ENCODE assay signal across 25 mouse cellular contexts in genomic region chr13:27996557-27996956, GRCm38 (mm10). TPM values are rescaled to one million over a fixed set of nuclear protein-coding genes. Genes with fewer than 3 reads are reported as not detected.
DNase-seq lines count a peak whose midpoint lies in the region; ATAC-seq and TF ChIP-seq lines count a peak whose summit lies in the region.
"Not testable (repeated sequence)": the region's sequence is repeated elsewhere in the genome, so short reads cannot be mapped to it uniquely, and the experiment has no call there.
"Had no signal": no experiment of that assay in that cellular context is flagged by ENCODE, and none has a peak within 500 bp of the region (broad histone marks: within the 10 kb centered on the region; RNA-seq: fewer than 3 reads in every experiment).

No protein-coding gene starts in this region.

- 73% methylated on average over 3 of the region's 3 CpGs for WGBS in intestine, embryonic 16.5 days
- 34% methylated on average over 3 of the region's 3 CpGs for WGBS in kidney, postnatal 0 days
- 25% methylated on average over 3 of the region's 3 CpGs for WGBS in liver, adult 2 months
- WGBS in lung, postnatal 0 days: 30% methylated on average over 3 of the region's 3 CpGs
- WGBS in stomach, embryonic 16.5 days: 57% methylated on average over 3 of the region's 3 CpGs

- H3K9me3 ChIP-seq in intestine, embryonic 16.5 days (ENCODE audit: control insufficient read depth, low read length); kidney, postnatal 0 days (replicated peaks; ENCODE audit: low read length); lung, postnatal 0 days (ENCODE audit: low read length); stomach, embryonic 16.5 days (replicated peaks; ENCODE audit: control insufficient read depth, low read length): not testable (repeated sequence)

- in situ Hi-C loops in Patski (cut with MboI; ENCODE audit: low pct_unique_long_range_greater_than_20kb): not testable (repeated sequence)

- not testable (repeated sequence) for H3K36me3 ChIP-seq in intestine, embryonic 16.5 days (ENCODE audit: control insufficient read depth, insufficient read depth, low read length); kidney, postnatal 0 days (ENCODE audit: insufficient read depth, low read length); liver, adult 2 months (ENCODE audit: control insufficient read depth, insufficient read depth, low read length); lung, postnatal 0 days (ENCODE audit: insufficient read depth, low read length); stomach, embryonic 16.5 days (ENCODE audit: control insufficient read depth, insufficient read depth, low read length)

- H3K79me2 ChIP-seq in liver, adult 2 months (ENCODE audit: control insufficient read depth, insufficient read depth, low read length): not testable (repeated sequence)

- not testable (repeated sequence) for H3K4me2 ChIP-seq in intestine, embryonic 16.5 days (ENCODE audit: low read depth, low read length); kidney, postnatal 0 days (ENCODE audit: low read length); lung, postnatal 0 days (replicated peaks; ENCODE audit: low read depth, low read length); stomach, embryonic 16.5 days (ENCODE audit: low read depth, low read length)

- TF ChIP-seq EP300 in lung, postnatal 0 days (IDR thresholded peaks at IDR 0.05): 0 out of 2 replicates have a peak, but pooled peaks have one; percentile 38

- H3K27me3 ChIP-seq in Patski; intestine, embryonic 16.5 days (replicated peaks; ENCODE audit: control insufficient read depth, insufficient read depth, low read length); kidney, postnatal 0 days (ENCODE audit: insufficient read depth, low read length); liver, adult 2 months (ENCODE audit: control insufficient read depth, insufficient read depth, low read length); lung, postnatal 0 days (replicated peaks; ENCODE audit: insufficient read depth, low read length); stomach, embryonic 16.5 days (ENCODE audit: control insufficient read depth, insufficient read depth, low read length): not testable (repeated sequence)

- CTCF ChIA-PET in Patski (lab: Charles Lee): not testable (repeated sequence)

- H3K27ac ChIP-seq in intestine, embryonic 16.5 days (ENCODE audit: low read length); kidney, postnatal 0 days; liver, adult 2 months (replicated peaks; ENCODE audit: insufficient read depth, low read depth, low read length); lung, postnatal 0 days (ENCODE audit: low read length); stomach, embryonic 16.5 days (ENCODE audit: low read length): not testable (repeated sequence)

- POLR2A ChIA-PET in Patski (lab: Charles Lee): not testable (repeated sequence)

- not testable (repeated sequence) for TF ChIP-seq POLR2A in liver, adult 2 months (IDR thresholded peaks at IDR 0.05; ENCODE audit: extremely low read depth, insufficient read depth, low read length)

- H3K4me1 ChIP-seq in intestine, embryonic 16.5 days (ENCODE audit: control insufficient read depth, insufficient read depth, low read length); kidney, postnatal 0 days (replicated peaks; ENCODE audit: insufficient read depth, low read length); liver, adult 2 months (ENCODE audit: control insufficient read depth, insufficient read depth, low read length); lung, postnatal 0 days (ENCODE audit: insufficient read depth, low read depth, low read length); stomach, embryonic 16.5 days (ENCODE audit: control insufficient read depth, insufficient read depth, low read length): not testable (repeated sequence)

- not testable (repeated sequence) for H3K9ac ChIP-seq in intestine, embryonic 16.5 days (ENCODE audit: low read depth, low read length); kidney, postnatal 0 days (ENCODE audit: low read depth, low read length); liver, adult 2 months (ENCODE audit: low read depth, low read length); lung, postnatal 0 days (replicated peaks; ENCODE audit: low read depth); stomach, embryonic 16.5 days (ENCODE audit: low read length)

- peak; percentile 7 for DNase-seq in Patski (ENCODE audit: low read depth, low spot score)
- peak; percentile 19 for DNase-seq in kidney, adult 9 months
- DNase-seq in kidney, postnatal 0 days (ENCODE audit: low spot score): peak; percentile 31
- peak; percentile 84 for DNase-seq in liver, adult 2 months (ENCODE audit: extremely low read depth, low read depth, low spot score)
- DNase-seq in lung, postnatal 0 days (ENCODE audit: low spot score): peak; percentile 44

- not testable (repeated sequence) for ATAC-seq in Patski; lung, postnatal 0 days
- ATAC-seq in intestine, embryonic 16.5 days: peak; percentile 94
- peak; percentile 85; the same call in 1 of the 2 replicates for ATAC-seq in kidney, postnatal 0 days (replicated peaks; ENCODE audit: low FRiP score, low read depth)
- ATAC-seq in stomach, embryonic 16.5 days (ENCODE audit: insufficient read depth, low FRiP score): peak; percentile 82; the same call in 1 of the 2 replicates

- H3K4me3 ChIP-seq in intestine, embryonic 16.5 days (ENCODE audit: low read length); kidney, postnatal 0 days (replicated peaks; ENCODE audit: low read depth, low read length); liver, adult 2 months (ENCODE audit: insufficient read depth, low read depth, low read length); lung, postnatal 0 days (ENCODE audit: low read depth, low read length); stomach, embryonic 16.5 days (replicated peaks; ENCODE audit: low read length): not testable (repeated sequence)

- not testable (repeated sequence) for TF ChIP-seq CTCF in Patski (IDR thresholded peaks at IDR 0.05); kidney, postnatal 0 days (IDR thresholded peaks at IDR 0.05; ENCODE audit: low read depth); liver, adult 2 months (IDR thresholded peaks at IDR 0.05; ENCODE audit: low read depth, low read length); lung, postnatal 0 days (IDR thresholded peaks at IDR 0.05)

RNA-seq across cellular contexts. Expression of gene Prl4a1, which starts 19.5 kb away (rescaled TPM):
- polyA plus RNA-seq in Patski (2021): not detected
- polyA plus RNA-seq in intestine, embryonic 16.5 days (2015; fragmentation: Nextera tagmentation; extraction: Ambion mirVana): not detected in 2 replicates
- polyA plus RNA-seq in kidney, postnatal 0 days (2015; fragmentation: Nextera tagmentation; extraction: Ambion mirVana): not detected in 2 replicates
- total RNA-seq in liver, adult 2 months (2014; rRNA removed): not detected in 2 replicates
- polyA plus RNA-seq in liver, adult 2 months (2012; rRNA removed): not detected in 2 replicates
- not detected in 2 replicates for polyA plus RNA-seq in lung, postnatal 0 days (2015; fragmentation: Nextera tagmentation; extraction: Ambion mirVana)
- polyA plus RNA-seq in stomach, embryonic 16.5 days (2015; fragmentation: Nextera tagmentation; extraction: Ambion mirVana): not detected in 2 replicates
- total RNA-seq: adrenal gland, postnatal 10 days; adrenal gland, postnatal 4 days; common myeloid progenitor, adult 5-6 weeks; gastrocnemius, adult 8-10 months; gastrocnemius, postnatal 36 days; heart, adult 18-20 months; heart, postnatal 10 days; heart, postnatal 4 days had no signal
- polyA plus RNA-seq: brain, embryonic 14.5 days; CD4-positive, CD25-positive, alpha-beta regulatory T cell, adult 4 months; embryonic facial prominence, embryonic 11.5 days; embryonic facial prominence, embryonic 15.5 days; erythroblast, embryonic 14.5 days; forebrain, embryonic 11.5 days; forebrain, embryonic 15.5 days; G1E; heart, embryonic 14.5 days; hindbrain, embryonic 12.5 days had no signal

Comparison
In these comparisons a context has a peak if more than half of its experiments do, and no peak if none do; other contexts are left out.
1. DNase-seq: peak in every context shown above with its lines; median percentile 84 in liver, adult 2 months; 44 in lung, postnatal 0 days; 31 in kidney, postnatal 0 days; 19 in kidney, adult 9 months; 7 in Patski.